Mouse (Mus musculus): ENCODE data around the gene Magi1. TPM values are rescaled to one million over a fixed set of nuclear protein-coding genes. Genes with fewer than 3 reads are reported as not detected.

Magi1 gene
- polyA plus RNA-seq, 1 experiment from 2014 or later: 17.1 TPM

GRCm38 (mm10) chr6:94045180-94045579 is 238.5 kb downstream of the Magi1 start:
- no peaks in the 10 kb centered on the region for H3K9me3 ChIP-seq
- no peaks in the 10 kb centered on the region for H3K27me3 ChIP-seq
- peaks cover 9% of the 10 kb centered on the region; the same call in 1 of the 2 replicates for H3K36me3 ChIP-seq
- no peak overlapping the region for H3K4me2 ChIP-seq
- H3K27ac ChIP-seq: no peak overlapping the region
- 93% methylated on average over 4 of the region's 4 CpGs for WGBS
- H3K4me3 ChIP-seq (replicated peaks): no peak overlapping the region
- no peak overlapping the region for H3K9ac ChIP-seq (replicated peaks)
- no peak for ATAC-seq (ENCODE audit: insufficient number of reproducible peaks, insufficient read depth, low FRiP score, low TSS enrichment, low read depth)
- peaks cover 8% of the 10 kb centered on the region for H3K4me1 ChIP-seq (replicated peaks)

- peaks cover 8% of the 10 kb centered on the region for H3K4me1 ChIP-seq (replicated peaks)
- WGBS: 31% methylated on average over 7 of the region's 7 CpGs
- no peak overlapping the region for H3K4me2 ChIP-seq
- H3K36me3 ChIP-seq: peaks cover 1% of the 10 kb centered on the region; the same call in 1 of the 2 replicates
- H3K27ac ChIP-seq: no peak overlapping the region
- no peak for ATAC-seq (ENCODE audit: insufficient number of reproducible peaks, insufficient read depth, low FRiP score, low TSS enrichment, low read depth)
- no peak overlapping the region for H3K9ac ChIP-seq (replicated peaks)
- no peaks in the 10 kb centered on the region for H3K27me3 ChIP-seq
- H3K9me3 ChIP-seq: peaks cover 4% of the 10 kb centered on the region
- H3K4me3 ChIP-seq (replicated peaks): no peak overlapping the region
Measured at GRCm38 (mm10) chr6:94043461-94043860, 240.3 kb downstream of the Magi1 start.

GRCm38 (mm10) chr6:94040093-94040492 is 243.6 kb downstream of the Magi1 start:
- H3K9ac ChIP-seq (replicated peaks): no peak overlapping the region
- peaks cover 11% of the 10 kb centered on the region for H3K4me1 ChIP-seq (replicated peaks)
- no peak for ATAC-seq (ENCODE audit: insufficient number of reproducible peaks, insufficient read depth, low FRiP score, low TSS enrichment, low read depth)
- H3K9me3 ChIP-seq: peaks cover 4% of the 10 kb centered on the region
- H3K36me3 ChIP-seq: no peaks in the 10 kb centered on the region
- no peaks in the 10 kb centered on the region for H3K27me3 ChIP-seq
- WGBS: 58% methylated on average over 2 of the region's 2 CpGs
- no peak overlapping the region for H3K4me2 ChIP-seq
- H3K27ac ChIP-seq: no peak overlapping the region
- H3K4me3 ChIP-seq (replicated peaks): no peak overlapping the region

- H3K36me3 ChIP-seq: no peaks in the 10 kb centered on the region
- peaks cover 16% of the 10 kb centered on the region for H3K4me1 ChIP-seq (replicated peaks)
- no peaks in the 10 kb centered on the region for H3K27me3 ChIP-seq
- peaks cover 4% of the 10 kb centered on the region for H3K9me3 ChIP-seq
- no peak overlapping the region for H3K9ac ChIP-seq (replicated peaks)
- no peak overlapping the region for H3K4me3 ChIP-seq (replicated peaks)
- no peak overlapping the region for H3K27ac ChIP-seq
- no peak for ATAC-seq (ENCODE audit: insufficient number of reproducible peaks, insufficient read depth, low FRiP score, low TSS enrichment, low read depth)
- WGBS: 96% methylated on average over 3 of the region's 3 CpGs
- H3K4me2 ChIP-seq: no peak overlapping the region
Measured at GRCm38 (mm10) chr6:94038897-94039296, 244.8 kb downstream of the Magi1 start.

- Histone ChIP-seq H3K27ac (no peak overlapping the region), H3K9ac (replicated peaks) (no peak overlapping the region), H3K9me3 (peaks cover 4% of the 10 kb centered on the region), H3K27me3 (no peaks in the 10 kb centered on the region), H3K4me3 (replicated peaks) (no peak overlapping the region), H3K4me1 (replicated peaks) (peaks cover 8% of the 10 kb centered on the region), H3K4me2 (no peak overlapping the region), H3K36me3 (no peaks in the 10 kb centered on the region)
- no peak for ATAC-seq (ENCODE audit: insufficient number of reproducible peaks, insufficient read depth, low FRiP score, low TSS enrichment, low read depth)
- 83% methylated on average over 7 of the region's 7 CpGs for WGBS
Measured at GRCm38 (mm10) chr6:94036554-94036953, 247.2 kb downstream of the Magi1 start.

GRCm38 (mm10) chr6:94026361-94026760 is 257.4 kb downstream of the Magi1 start:
- H3K27ac ChIP-seq: no peak overlapping the region
- peaks cover 21% of the 10 kb centered on the region for H3K4me1 ChIP-seq (replicated peaks)
- no peak overlapping the region for H3K4me2 ChIP-seq
- H3K9me3 ChIP-seq: no peaks in the 10 kb centered on the region
- WGBS: 95% methylated on average over 9 of the region's 9 CpGs
- H3K27me3 ChIP-seq: no peaks in the 10 kb centered on the region
- H3K36me3 ChIP-seq: no peaks in the 10 kb centered on the region
- no peak overlapping the region for H3K9ac ChIP-seq (replicated peaks)
- no peak for ATAC-seq (ENCODE audit: insufficient number of reproducible peaks, insufficient read depth, low FRiP score, low TSS enrichment, low read depth)
- no peak overlapping the region for H3K4me3 ChIP-seq (replicated peaks)

GRCm38 (mm10) chr6:94022437-94022836 is 261.3 kb downstream of the Magi1 start:
- ATAC-seq (ENCODE audit: insufficient number of reproducible peaks, insufficient read depth, low FRiP score, low TSS enrichment, low read depth): no peak
- H3K4me1 ChIP-seq (replicated peaks): peaks cover 21% of the 10 kb centered on the region
- H3K4me3 ChIP-seq (replicated peaks): no peak overlapping the region
- no peaks in the 10 kb centered on the region for H3K9me3 ChIP-seq
- 89% methylated on average over 5 of the region's 5 CpGs for WGBS
- no peaks in the 10 kb centered on the region for H3K27me3 ChIP-seq
- H3K4me2 ChIP-seq: no peak overlapping the region
- H3K36me3 ChIP-seq: no peaks in the 10 kb centered on the region
- no peak overlapping the region for H3K9ac ChIP-seq (replicated peaks)
- H3K27ac ChIP-seq: no peak overlapping the region

GRCm38 (mm10) chr6:94021239-94021962 is 262.3 kb downstream of the Magi1 start:
- Histone ChIP-seq H3K36me3 (no peaks in the 10 kb centered on the region), H3K9ac (replicated peaks) (no peak overlapping the region), H3K27ac (no peak overlapping the region), H3K4me2 (no peak overlapping the region), H3K4me1 (replicated peaks) (peaks cover 24% of the 10 kb centered on the region), H3K27me3 (no peaks in the 10 kb centered on the region), H3K4me3 (replicated peaks) (no peak overlapping the region), H3K9me3 (no peaks in the 10 kb centered on the region)
- 86% methylated on average over 8 of the region's 8 CpGs for WGBS
- no peak for ATAC-seq (ENCODE audit: insufficient number of reproducible peaks, insufficient read depth, low FRiP score, low TSS enrichment, low read depth)

- H3K4me2 ChIP-seq: no peak overlapping the region
- WGBS: 89% methylated on average over 4 of the region's 4 CpGs
- no peaks in the 10 kb centered on the region for H3K9me3 ChIP-seq
- H3K27me3 ChIP-seq: no peaks in the 10 kb centered on the region
- no peak overlapping the region for H3K9ac ChIP-seq (replicated peaks)
- no peak overlapping the region for H3K27ac ChIP-seq
- no peak overlapping the region for H3K4me3 ChIP-seq (replicated peaks)
- no peak for ATAC-seq (ENCODE audit: insufficient number of reproducible peaks, insufficient read depth, low FRiP score, low TSS enrichment, low read depth)
- H3K4me1 ChIP-seq (replicated peaks): peaks cover 24% of the 10 kb centered on the region
- H3K36me3 ChIP-seq: no peaks in the 10 kb centered on the region
Measured at GRCm38 (mm10) chr6:94020566-94020965, 263.2 kb downstream of the Magi1 start.

GRCm38 (mm10) chr6:94019935-94020334 is 263.8 kb downstream of the Magi1 start:
- H3K9ac ChIP-seq (replicated peaks): no peak overlapping the region
- WGBS: 85% methylated on average over 4 of the region's 4 CpGs
- H3K36me3 ChIP-seq: no peaks in the 10 kb centered on the region
- H3K27ac ChIP-seq: no peak overlapping the region
- peaks cover 24% of the 10 kb centered on the region for H3K4me1 ChIP-seq (replicated peaks)
- no peaks in the 10 kb centered on the region for H3K9me3 ChIP-seq
- no peak overlapping the region for H3K4me2 ChIP-seq
- ATAC-seq (ENCODE audit: insufficient number of reproducible peaks, insufficient read depth, low FRiP score, low TSS enrichment, low read depth): no peak
- no peaks in the 10 kb centered on the region for H3K27me3 ChIP-seq
- no peak overlapping the region for H3K4me3 ChIP-seq (replicated peaks)

- Histone ChIP-seq H3K36me3 (no peaks in the 10 kb centered on the region), H3K9ac (replicated peaks) (no peak overlapping the region), H3K4me3 (replicated peaks) (no peak overlapping the region), H3K9me3 (no peaks in the 10 kb centered on the region), H3K27me3 (no peaks in the 10 kb centered on the region), H3K4me2 (no peak overlapping the region), H3K27ac (no peak overlapping the region), H3K4me1 (replicated peaks) (peaks cover 51% of the 10 kb centered on the region)
- ATAC-seq (ENCODE audit: insufficient number of reproducible peaks, insufficient read depth, low FRiP score, low TSS enrichment, low read depth): no peak
- WGBS: 79% methylated on average over 2 of the region's 2 CpGs
Measured at GRCm38 (mm10) chr6:94013761-94014160, 270.0 kb downstream of the Magi1 start.

- H3K4me1 ChIP-seq (replicated peaks): peaks cover 48% of the 10 kb centered on the region
- peak; percentile 90 for ATAC-seq (ENCODE audit: insufficient number of reproducible peaks, insufficient read depth, low FRiP score, low TSS enrichment, low read depth)
- no peaks in the 10 kb centered on the region for H3K27me3 ChIP-seq
- H3K9me3 ChIP-seq: no peaks in the 10 kb centered on the region
- no peaks in the 10 kb centered on the region for H3K36me3 ChIP-seq
- no peak overlapping the region for H3K9ac ChIP-seq (replicated peaks)
- 29% methylated on average over 5 of the region's 5 CpGs for WGBS
- no peak overlapping the region for H3K4me3 ChIP-seq (replicated peaks)
- no peak overlapping the region for H3K4me2 ChIP-seq
- H3K27ac ChIP-seq: no peak overlapping the region
Measured at GRCm38 (mm10) chr6:94011947-94012346, 271.8 kb downstream of the Magi1 start.

All from limb, embryonic 12.5 days (tissue).